Mouse (Mus musculus) T-helper 17 cell (primary cell): ENCODE measurements around the gene Tnfrsf14.

Source experiments
- in situ Hi-C, 2 experiments: fragments of 300-600 bp; cut with MboI, MseI; formaldehyde crosslinking; loops; 1 replicate in 1 of 2; 2 replicates in 1 of 2; pipeline ENCODE4 v1.15.1; 2025; ENCODE audit warnings: high pct_unique_total_duplicates in 2 of 2

Tnfrsf14 gene

GRCm38 (mm10) chr4:154928395-154929087 lies at the start of gene Tnfrsf14:
Tnfrsf14 (minus strand) TSS chr4:154928563.
- in situ Hi-C loops = loop anchor here in 1 of 2 experiments (25.0 kb wide), 1 partner anchor 1491 kb away; no protein-coding TSS in a partner anchor

- in situ Hi-C loops = no loop called here
These were observed 45.8 kb upstream of the Tnfrsf14 start for GRCm38 (mm10) chr4:154974163-154974611.

GRCm38 (mm10) chr4:154972546-154972945 lies 44.2 kb upstream of the Tnfrsf14 start:
- in situ Hi-C loops = no loop called here

GRCm38 (mm10) chr4:154967173-154967572 lies 38.8 kb upstream of the Tnfrsf14 start:
- in situ Hi-C loops = no loop called here

- in situ Hi-C loops = no loop called here
These were observed 37.5 kb upstream of the Tnfrsf14 start for GRCm38 (mm10) chr4:154965856-154966255.

- in situ Hi-C loops = no loop called here
These were observed 36.3 kb upstream of the Tnfrsf14 start for GRCm38 (mm10) chr4:154964581-154965235.

GRCm38 (mm10) chr4:154963901-154964580 lies 35.7 kb upstream of the Tnfrsf14 start, which contains the start of gene Pank4:
Pank4 (plus strand) TSS chr4:154964123.
- in situ Hi-C loops = no loop called here

GRCm38 (mm10) chr4:154963190-154963836 lies 35.0 kb upstream of the Tnfrsf14 start:
- in situ Hi-C loops = no loop called here

- in situ Hi-C loops = no loop called here
These were observed 34.3 kb upstream of the Tnfrsf14 start for GRCm38 (mm10) chr4:154962683-154963082.

- in situ Hi-C loops = no loop called here
These were observed 33.5 kb upstream of the Tnfrsf14 start for GRCm38 (mm10) chr4:154961911-154962310.

- in situ Hi-C loops = no loop called here
These were observed 32.9 kb upstream of the Tnfrsf14 start for GRCm38 (mm10) chr4:154961226-154961738.

- in situ Hi-C loops = no loop called here
These were observed 32.4 kb upstream of the Tnfrsf14 start, which contains the start of gene Hes5 for GRCm38 (mm10) chr4:154960690-154961225. Hes5 (plus strand) TSS chr4:154960923.

GRCm38 (mm10) chr4:154960021-154960689 lies 31.8 kb upstream of the Tnfrsf14 start:
- in situ Hi-C loops = no loop called here

- in situ Hi-C loops = no loop called here
These were observed 30.3 kb upstream of the Tnfrsf14 start for GRCm38 (mm10) chr4:154958621-154959020.

GRCm38 (mm10) chr4:154958171-154958570 lies 29.8 kb upstream of the Tnfrsf14 start:
- in situ Hi-C loops = no loop called here

GRCm38 (mm10) chr4:154957289-154957993 lies 29.1 kb upstream of the Tnfrsf14 start:
- in situ Hi-C loops = no loop called here

- in situ Hi-C loops = no loop called here
These were observed 28.2 kb upstream of the Tnfrsf14 start for GRCm38 (mm10) chr4:154956604-154957003.

GRCm38 (mm10) chr4:154952461-154953241 lies 24.3 kb upstream of the Tnfrsf14 start:
- in situ Hi-C loops = loop anchor here in 1 of 2 experiments (5.0 kb wide), 1 partner anchor 75 kb away; no protein-coding TSS in a partner anchor

GRCm38 (mm10) chr4:154949589-154949982 lies 21.2 kb upstream of the Tnfrsf14 start:
- in situ Hi-C loops = loop anchor here (10.0 to 25.0 kb wide), 2 partner anchors 295 to 1512 kb away; partner anchors contain the start of gene Faap20 (in 1 of the 2)
